Mouse (Mus musculus) stomach, embryonic 14.5 days (tissue): ENCODE data around the gene Chst4. TPM values are rescaled to one million over a fixed set of nuclear protein-coding genes. Genes with fewer than 3 reads are reported as not detected.
"Not testable (repeated sequence)": the region's sequence is repeated elsewhere in the genome, so short reads cannot be mapped to it uniquely, and the experiment has no call there.

Experiments
- ATAC-seq: fragments of 200-750 bp; cut with Nextera tagmentation; 2 replicates; pipeline ENCODE4 v1.8.0; 2017; ENCODE audit warnings: low read depth, moderate TSS enrichment; ENCODE audit not compliant: insufficient number of reproducible peaks, insufficient read depth, low FRiP score
- H3K27ac ChIP-seq: fragments of 300-500 bp; sonication (generic); 2 replicates; pipeline ENCODE4 v1.5.1; 2014; ENCODE audit warnings: mild to moderate bottlenecking, low read length, moderate library complexity, mixed read lengths
- H3K27me3 ChIP-seq: fragments of 300-500 bp; sonication (generic); 2 replicates; pipeline ENCODE4 v1.6.1; 2014; ENCODE audit warnings: low read length, control low read depth, mixed read lengths; ENCODE audit not compliant: control insufficient read depth, insufficient read depth
- H3K36me3 ChIP-seq: fragments of 300-500 bp; sonication (generic); 2 replicates; pipeline ENCODE4 v1.6.1; 2014; ENCODE audit warnings: mild to moderate bottlenecking, control low read depth, low read length, moderate library complexity, mixed read lengths; ENCODE audit not compliant: control insufficient read depth, insufficient read depth
- H3K4me1 ChIP-seq: fragments of 300-500 bp; sonication (generic); 2 replicates; pipeline ENCODE4 v1.6.1; 2014; ENCODE audit warnings: low read length, control low read depth, mixed read lengths; ENCODE audit not compliant: control insufficient read depth, insufficient read depth
- H3K4me2 ChIP-seq: fragments of 300-500 bp; sonication (generic); replicated peaks from 2 replicates; pipeline ENCODE4 v1.6.1; 2014; ENCODE audit warnings: low read depth, low read length, control low read depth
- H3K4me3 ChIP-seq: fragments of 300-500 bp; sonication (generic); 2 replicates; pipeline ENCODE4 v1.5.1; 2014; ENCODE audit warnings: low read depth, low read length, control low read depth
- H3K9ac ChIP-seq: fragments of 300-500 bp; sonication (generic); replicated peaks from 2 replicates; pipeline ENCODE4 v1.6.1; 2014; ENCODE audit warnings: low read depth, mild to moderate bottlenecking, control low read depth, low read length, moderate library complexity, mixed read lengths
- H3K9me3 ChIP-seq: fragments of 300-500 bp; sonication (generic); 2 replicates; pipeline ENCODE4 v1.6.1; 2016; ENCODE audit warnings: low read depth, low read length, control low read depth; ENCODE audit not compliant: control insufficient read depth
- WGBS: fragments of 180-500 bp; shearing (Covaris S2); extraction: QIAGEN DNeasy Blood & Tissue Kit; methylation state at CpG from one replicate; pipeline ENCODE4 v1.1.7; 2014; 5-methylcytosine and 5-hydroxymethylcytosine counted together
- polyA plus RNA-seq: library from polyadenylated mRNA; unstranded; fragments of >200 nt; fragmentation: Nextera tagmentation; extraction: Ambion mirVana; gene quantifications from 2 replicates; pipeline ENCODE4 v1.2.1, GENCODE M21; 2014

Chst4 gene
- polyA plus RNA-seq, 1 experiment from 2014 or later: 0.74 TPM

- Histone ChIP-seq H3K36me3 (no peaks in the 10 kb centered on the region), H3K4me2 (no peak overlapping the region), H3K9ac (no peak overlapping the region), H3K4me1 (no peaks in the 10 kb centered on the region), H3K4me3 (no peak overlapping the region), H3K27ac (no peak overlapping the region), H3K27me3 (no peaks in the 10 kb centered on the region), H3K9me3 (no peaks in the 10 kb centered on the region)
- no peak for ATAC-seq
- WGBS: 57% methylated on average over 9 of the region's 9 CpGs
These were observed 24.6 kb upstream of the Chst4 start for GRCm38 (mm10) chr8:110064161-110064560.

DNA sequence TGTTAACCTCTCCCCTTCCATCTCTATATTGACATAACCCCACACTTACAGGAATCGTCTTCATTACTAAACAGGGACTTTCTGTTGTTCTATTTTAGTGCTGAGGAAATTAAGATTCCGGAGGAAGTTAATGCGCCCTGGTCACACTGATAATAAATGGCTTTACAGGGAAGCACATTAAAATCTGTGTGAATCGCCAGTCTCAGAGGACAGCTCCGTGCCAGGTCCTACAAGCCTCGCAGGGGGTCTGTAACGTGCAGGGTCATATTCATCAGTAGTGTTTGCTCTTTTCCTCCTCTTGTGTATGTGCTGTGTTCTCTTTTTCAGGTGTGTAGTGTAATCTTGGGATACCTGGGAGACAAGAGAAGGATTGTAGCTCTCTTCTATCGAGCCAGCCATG is 18.7 kb upstream of the Chst4 start:
- H3K27me3 ChIP-seq: no peaks in the 10 kb centered on the region
- no peak overlapping the region for H3K4me3 ChIP-seq
- WGBS: 72% methylated on average over 8 of the region's 8 CpGs
- no peaks in the 10 kb centered on the region for H3K9me3 ChIP-seq
- no peak overlapping the region for H3K9ac ChIP-seq
- no peaks in the 10 kb centered on the region for H3K4me1 ChIP-seq
- H3K4me2 ChIP-seq: no peak overlapping the region
- H3K36me3 ChIP-seq: no peaks in the 10 kb centered on the region
- no peak for ATAC-seq
- H3K27ac ChIP-seq: no peak overlapping the region

GRCm38 (mm10) chr8:110051208-110051607 is 11.7 kb upstream of the Chst4 start:
- no peaks in the 10 kb centered on the region for H3K36me3 ChIP-seq
- no peaks in the 10 kb centered on the region for H3K27me3 ChIP-seq
- H3K4me1 ChIP-seq: no peaks in the 10 kb centered on the region
- H3K9ac ChIP-seq: no peak overlapping the region
- no peak overlapping the region for H3K4me2 ChIP-seq
- WGBS: 58% methylated on average over 6 of the region's 6 CpGs
- H3K9me3 ChIP-seq: no peaks in the 10 kb centered on the region
- H3K4me3 ChIP-seq: no peak overlapping the region
- ATAC-seq: peak; percentile 63; the same call in 1 of the 2 replicates
- H3K27ac ChIP-seq: no peak overlapping the region

DNA sequence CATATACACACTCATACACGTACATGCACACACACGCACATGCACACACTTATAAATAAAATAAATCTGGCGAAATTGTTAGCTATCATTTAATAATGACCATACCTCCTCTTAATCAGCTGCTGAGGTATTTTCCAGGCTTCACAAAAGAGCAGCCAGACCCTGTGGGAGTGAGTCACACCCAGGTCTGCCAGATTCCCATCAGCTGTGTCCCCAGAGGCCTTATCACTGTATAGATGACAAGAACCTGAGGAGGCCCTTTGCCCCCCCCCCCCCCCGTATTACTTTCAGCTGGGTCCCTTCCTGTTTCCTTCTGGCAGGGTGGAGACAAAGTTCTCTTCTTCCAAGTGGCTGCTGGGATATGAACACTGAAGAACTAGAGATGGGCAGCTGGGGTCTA is 969 bp upstream of the Chst4 start:
- no peak overlapping the region for H3K27ac ChIP-seq
- no peak for ATAC-seq
- no peak overlapping the region for H3K4me2 ChIP-seq
- H3K4me3 ChIP-seq: no peak overlapping the region
- H3K4me1 ChIP-seq: no peaks in the 10 kb centered on the region
- WGBS: 72% methylated on average over 4 of the region's 4 CpGs
- no peaks in the 10 kb centered on the region for H3K27me3 ChIP-seq
- no peak overlapping the region for H3K9ac ChIP-seq
- H3K9me3 ChIP-seq: no peaks in the 10 kb centered on the region
- H3K36me3 ChIP-seq: no peaks in the 10 kb centered on the region

GRCm38 (mm10) chr8:110039216-110039615 is 324 bp downstream of the Chst4 start:
- ATAC-seq: no peak
- Histone ChIP-seq H3K9ac (no peak overlapping the region), H3K4me2 (no peak overlapping the region), H3K27ac (no peak overlapping the region), H3K4me3 (no peak overlapping the region), H3K36me3 (no peaks in the 10 kb centered on the region), H3K4me1 (no peaks in the 10 kb centered on the region), H3K9me3 (no peaks in the 10 kb centered on the region), H3K27me3 (no peaks in the 10 kb centered on the region)
- WGBS: 26% methylated on average over 7 of the region's 7 CpGs

GRCm38 (mm10) chr8:110036156-110036555 is 3.4 kb downstream of the Chst4 start:
- Histone ChIP-seq H3K4me3 (no peak overlapping the region), H3K4me1 (no peaks in the 10 kb centered on the region), H3K9me3 (no peaks in the 10 kb centered on the region), H3K9ac (no peak overlapping the region), H3K36me3 (no peaks in the 10 kb centered on the region), H3K27me3 (no peaks in the 10 kb centered on the region), H3K4me2 (no peak overlapping the region), H3K27ac (no peak overlapping the region)
- 80% methylated on average over 2 of the region's 2 CpGs for WGBS
- no peak for ATAC-seq

DNA sequence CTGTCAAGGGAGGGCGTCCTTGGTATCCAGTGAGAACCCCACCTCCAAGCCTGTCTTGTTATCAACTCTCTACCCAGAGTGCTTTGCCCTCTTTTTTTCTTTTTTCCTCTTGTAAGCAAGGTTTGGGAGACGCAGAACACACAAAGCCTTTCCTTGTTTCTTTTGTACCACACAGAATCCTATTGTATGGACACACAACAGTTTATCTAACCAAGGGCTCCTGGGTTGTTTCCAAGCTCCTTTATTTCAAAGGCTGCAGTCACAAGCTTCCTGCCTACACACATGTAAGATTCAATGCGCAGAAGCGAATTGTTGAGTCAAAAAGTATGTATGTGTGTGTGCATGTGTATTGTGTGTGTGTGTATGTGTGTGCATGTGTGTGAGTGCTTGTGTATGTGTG is 5.2 kb downstream of the Chst4 start:
- H3K4me1 ChIP-seq: no peaks in the 10 kb centered on the region
- no peak overlapping the region for H3K4me2 ChIP-seq
- H3K4me3 ChIP-seq: no peak overlapping the region
- H3K9ac ChIP-seq: no peak overlapping the region
- H3K27me3 ChIP-seq: no peaks in the 10 kb centered on the region
- H3K27ac ChIP-seq: no peak overlapping the region
- no peaks in the 10 kb centered on the region for H3K36me3 ChIP-seq
- no peak for ATAC-seq
- no peaks in the 10 kb centered on the region for H3K9me3 ChIP-seq
- WGBS: 63% methylated on average over 4 of the region's 4 CpGs

DNA sequence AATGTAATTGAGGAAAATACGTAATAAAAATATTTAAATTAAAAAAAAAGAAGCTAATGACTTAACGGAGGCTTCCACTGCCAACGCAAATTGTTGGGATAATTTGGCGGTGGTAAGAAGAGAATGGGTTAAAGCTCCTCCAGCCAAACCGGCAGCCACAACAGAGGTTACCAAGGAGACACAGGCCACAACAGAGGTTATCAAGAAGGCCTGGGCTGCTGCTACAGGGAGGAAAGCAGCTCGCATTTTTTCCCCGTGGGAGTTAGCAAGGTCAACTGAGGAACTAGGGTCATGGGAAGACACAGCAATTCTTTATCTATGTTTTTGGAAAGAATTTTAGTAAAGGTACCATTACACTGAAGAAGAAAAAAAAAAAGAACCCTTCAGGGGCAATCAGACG is 5.8 kb downstream of the Chst4 start:
- not testable (repeated sequence) for ATAC-seq, H3K36me3 ChIP-seq, H3K9me3 ChIP-seq, H3K4me3 ChIP-seq, H3K9ac ChIP-seq, H3K27me3 ChIP-seq, H3K4me1 ChIP-seq, H3K27ac ChIP-seq, H3K4me2 ChIP-seq
- WGBS: 34% methylated on average over 8 of the region's 8 CpGs

GRCm38 (mm10) chr8:110022768-110023344 is 16.7 kb downstream of the Chst4 start:
- Histone ChIP-seq H3K36me3 (no peaks in the 10 kb centered on the region), H3K9ac (no peak overlapping the region), H3K4me2 (no peak overlapping the region), H3K4me3 (no peak overlapping the region), H3K27ac (no peak overlapping the region), H3K9me3 (no peaks in the 10 kb centered on the region), H3K4me1 (no peaks in the 10 kb centered on the region), H3K27me3 (no peaks in the 10 kb centered on the region)
- ATAC-seq: no peak
- WGBS: 86% methylated on average over 10 of the region's 10 CpGs
